Mouse (Mus musculus): ENCODE data around the gene Abca6.

DNA sequence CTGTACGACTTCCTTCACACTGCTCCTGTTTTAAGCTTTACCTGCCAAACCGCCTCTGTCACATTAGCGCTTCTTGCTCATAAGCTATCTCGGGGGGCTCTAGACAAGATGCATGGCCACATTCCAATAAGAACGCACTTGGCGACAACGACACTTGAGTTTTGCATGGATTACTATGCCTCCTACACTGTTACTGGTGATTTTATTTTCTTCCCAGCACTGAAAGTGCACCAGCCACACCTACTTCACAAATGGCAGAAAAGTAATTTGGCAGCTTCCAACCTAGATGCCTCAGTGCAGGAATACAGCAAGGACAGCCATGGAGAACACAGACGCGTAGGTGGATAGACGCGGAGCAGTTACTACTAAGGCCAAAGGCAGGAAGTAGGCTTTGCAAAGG lies 95.6 kb downstream of the Abca6 start:
- TF ChIP-seq POLR2A (IDR thresholded peaks at IDR 0.05; ENCODE audit: insufficient read depth, low read depth, low read length) (no peak), CTCF (IDR thresholded peaks at IDR 0.05) (no peak)

Data from heart, adult 2 months (tissue).